Mouse (Mus musculus) kidney, adult 2 months (tissue): Measurements from ENCODE around the gene Prkab2. TPM values are rescaled to one million over a fixed set of nuclear protein-coding genes. Genes with fewer than 3 reads are reported as not detected.

Experiments used
- DNase-seq: peaks from one replicate; pipeline ENCODE4 v3.0.0; 2021
- H3K27ac ChIP-seq: fragments of 200-500 bp; 2 replicates; pipeline ENCODE4 v1.5.1; 2012; ENCODE audit warnings: low read depth, low read length, control low read depth, inconsistent platforms; ENCODE audit not compliant: insufficient read depth
- H3K27me3 ChIP-seq: fragments of 200-500 bp; replicated peaks from 2 replicates; pipeline ENCODE4 v1.6.1; 2012; ENCODE audit warnings: mild to moderate bottlenecking, moderate library complexity, low read length, inconsistent platforms; ENCODE audit not compliant: control insufficient read depth, insufficient read depth
- H3K36me3 ChIP-seq: fragments of 200-500 bp; 2 replicates; pipeline ENCODE4 v1.6.1; 2012; ENCODE audit warnings: mild to moderate bottlenecking, moderate library complexity, low read length, inconsistent platforms; ENCODE audit not compliant: control insufficient read depth, insufficient read depth
- H3K4me1 ChIP-seq: fragments of 200-500 bp; 2 replicates; pipeline ENCODE4 v1.6.1; 2011; ENCODE audit warnings: low read length; ENCODE audit not compliant: control insufficient read depth, insufficient read depth
- H3K4me3 ChIP-seq: fragments of 200-500 bp; 2 replicates; pipeline ENCODE4 v1.5.1; 2011; ENCODE audit warnings: mild to moderate bottlenecking, low read depth, low read length, control low read depth; ENCODE audit not compliant: insufficient read depth
- CTCF ChIP-seq: fragments of 200-500 bp; conservative IDR thresholded peaks from 2 replicates; pipeline ENCODE4 v1.5.1; 2011; ENCODE audit warnings: low read depth, mild to moderate bottlenecking, control low read depth, low read length, moderate library complexity, mixed read lengths; ENCODE audit not compliant: insufficient read depth, insufficient read length
- POLR2A ChIP-seq: fragments of 200-500 bp; IDR thresholded peaks from one replicate; pipeline ENCODE4 v1.6.1; 2011; ENCODE audit warnings: low read depth, low read length, control low read depth
- WGBS: fragments of 180-500 bp; shearing (Covaris S2); methylation state at CpG from one replicate; pipeline ENCODE4 v1.1.7; 2018; 5-methylcytosine and 5-hydroxymethylcytosine counted together
- polyA plus RNA-seq: library from polyadenylated mRNA; depleted of rRNA; stranded (reverse); fragments of >200 nt; gene quantifications from 2 replicates; pipeline ENCODE4 v1.2.3, GENCODE M21; 2012

Prkab2 gene
- polyA plus RNA-seq, 1 experiment: 4.7 TPM

DNA sequence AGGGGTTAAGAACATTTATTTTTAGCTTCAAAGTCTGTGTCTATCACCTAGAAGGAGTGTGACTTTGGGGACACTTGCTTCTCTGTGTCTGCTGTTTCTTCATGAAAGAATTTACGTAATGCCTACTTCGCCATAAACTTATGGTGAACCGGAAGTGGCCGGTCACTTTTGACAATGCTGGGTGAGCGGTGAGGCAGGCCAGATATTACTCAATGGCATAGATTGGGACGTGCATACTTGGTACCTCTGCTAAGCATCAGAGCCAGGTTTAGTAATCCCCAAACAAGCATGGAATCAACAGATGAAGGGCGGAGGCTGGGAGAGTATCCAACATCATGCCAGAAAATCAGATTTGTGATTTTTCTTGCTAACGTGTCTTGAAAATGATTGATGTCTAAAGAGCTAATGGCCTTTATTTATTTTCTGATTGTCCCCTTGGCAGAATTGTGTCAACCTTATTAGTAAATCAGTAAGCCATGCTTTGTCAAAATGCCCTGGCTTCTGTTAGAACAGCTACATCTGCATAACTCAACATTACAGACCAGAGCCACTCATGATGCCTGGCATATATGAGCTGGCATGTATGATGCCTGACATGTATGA lies 26.6 kb upstream of the Prkab2 start:
- Histone ChIP-seq H3K4me3 (no peak overlapping the region), H3K36me3 (no peaks in the 10 kb centered on the region; the same call in 1 of the 2 replicates), H3K27ac (no peak overlapping the region), H3K27me3 (no peaks in the 10 kb centered on the region), H3K4me1 (peaks cover 11% of the 10 kb centered on the region; the same call in 1 of the 2 replicates)
- WGBS: 84% methylated on average over 8 of the region's 8 CpGs
- DNase-seq: peak; percentile 42
- TF ChIP-seq POLR2A (no peak), CTCF (no peak)

- peak; percentile 52 for DNase-seq
- 51% methylated on average over 4 of the region's 4 CpGs for WGBS
- no peaks in the 10 kb centered on the region; the same call in 1 of the 2 replicates for H3K36me3 ChIP-seq
- no peak overlapping the region for H3K27ac ChIP-seq
- H3K27me3 ChIP-seq: no peaks in the 10 kb centered on the region
- TF ChIP-seq CTCF (no peak), POLR2A (no peak)
- H3K4me1 ChIP-seq: peaks cover 3% of the 10 kb centered on the region; the same call in 1 of the 2 replicates
- no peak overlapping the region for H3K4me3 ChIP-seq
Observed at GRCm38 (mm10) chr3:97633456-97633855, 24.5 kb upstream of the Prkab2 start.

- Histone ChIP-seq H3K27me3 (no peaks in the 10 kb centered on the region), H3K4me1 (no peaks in the 10 kb centered on the region), H3K27ac (no peak overlapping the region), H3K36me3 (no peaks in the 10 kb centered on the region; the same call in 1 of the 2 replicates), H3K4me3 (no peak overlapping the region)
- peak; percentile 48 for DNase-seq
- WGBS: 47% methylated on average over 3 of the region's 3 CpGs
- TF ChIP-seq CTCF (no peak), POLR2A (no peak)
Observed at GRCm38 (mm10) chr3:97634288-97634761, 23.7 kb upstream of the Prkab2 start.

DNA sequence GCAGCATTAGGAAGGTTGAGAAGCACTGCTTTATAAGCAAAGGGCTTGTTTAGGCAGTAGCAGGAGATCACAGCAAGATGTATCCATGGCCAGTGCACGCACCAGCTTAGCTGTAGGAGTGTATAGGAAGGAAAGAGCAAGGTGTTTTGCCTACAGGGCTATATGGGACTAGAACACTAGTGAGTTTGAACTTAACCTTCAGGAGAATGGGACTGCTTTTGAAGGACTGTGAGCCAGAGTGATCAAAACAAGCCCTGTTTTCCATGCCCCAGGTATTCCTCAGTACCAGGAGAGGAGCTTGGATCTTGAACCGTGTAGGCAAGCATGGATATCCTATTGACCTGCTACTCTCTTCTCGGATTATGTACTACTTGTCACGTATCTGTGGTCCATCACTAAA lies 16.6 kb upstream of the Prkab2 start:
- H3K4me1 ChIP-seq: peaks cover 6% of the 10 kb centered on the region
- no peaks in the 10 kb centered on the region for H3K27me3 ChIP-seq
- peaks cover 1% of the 10 kb centered on the region; the same call in 1 of the 2 replicates for H3K36me3 ChIP-seq
- no peak for DNase-seq
- no peak for TF ChIP-seq CTCF
- no peak for TF ChIP-seq POLR2A
- H3K27ac ChIP-seq: no peak overlapping the region
- WGBS: 96% methylated on average over 4 of the region's 4 CpGs
- H3K4me3 ChIP-seq: no peak overlapping the region

GRCm38 (mm10) chr3:97642001-97642400 lies 16.0 kb upstream of the Prkab2 start:
- no peak for DNase-seq
- peaks cover 6% of the 10 kb centered on the region for H3K4me1 ChIP-seq
- no peaks in the 10 kb centered on the region for H3K27me3 ChIP-seq
- TF ChIP-seq CTCF: no peak
- no peak for TF ChIP-seq POLR2A
- peaks cover 1% of the 10 kb centered on the region; the same call in 1 of the 2 replicates for H3K36me3 ChIP-seq
- no peak overlapping the region for H3K4me3 ChIP-seq
- H3K27ac ChIP-seq: no peak overlapping the region
- WGBS: 82% methylated on average over 9 of the region's 9 CpGs

- Histone ChIP-seq H3K4me1 (no peaks in the 10 kb centered on the region), H3K36me3 (no peaks in the 10 kb centered on the region), H3K4me3 (no peak overlapping the region), H3K27ac (no peak overlapping the region), H3K27me3 (no peaks in the 10 kb centered on the region)
- DNase-seq: no peak
- no peak for TF ChIP-seq POLR2A
- 34% methylated on average over 1 of the region's 1 CpGs for WGBS
Observed at GRCm38 (mm10) chr3:97648518-97648917, 9.5 kb upstream of the Prkab2 start.

- Histone ChIP-seq H3K27ac (no peak overlapping the region), H3K36me3 (no peaks in the 10 kb centered on the region), H3K4me3 (no peak overlapping the region), H3K27me3 (no peaks in the 10 kb centered on the region), H3K4me1 (no peaks in the 10 kb centered on the region)
- no peak for DNase-seq
- TF ChIP-seq CTCF: no peak
- TF ChIP-seq POLR2A: no peak
- 18% methylated on average over 3 of the region's 3 CpGs for WGBS
Observed at GRCm38 (mm10) chr3:97649022-97649421, 9.0 kb upstream of the Prkab2 start.

- DNase-seq: no peak
- 63% methylated on average over 6 of the region's 6 CpGs for WGBS
- Histone ChIP-seq H3K36me3 (no peaks in the 10 kb centered on the region), H3K27ac (no peak overlapping the region), H3K4me1 (no peaks in the 10 kb centered on the region), H3K4me3 (no peak overlapping the region), H3K27me3 (no peaks in the 10 kb centered on the region)
- no peak for TF ChIP-seq POLR2A
- no peak for TF ChIP-seq CTCF
Observed at GRCm38 (mm10) chr3:97649469-97649868, 8.5 kb upstream of the Prkab2 start.
